Mouse (Mus musculus) spleen, adult 18-20 months (tissue): ENCODE measurements around the gene Olfr497.

Experiments used
- DNase-seq, 2 experiments: peaks; one replicate each; pipeline ENCODE4 v3.0.0; 2022; ENCODE audit warnings: mixed read lengths in 2 of 2

Gene Olfr497

GRCm38 (mm10) chr7:108420121-108420520 lies at the start of gene Olfr497:
Gene Olfr497, plus strand, starts transcription at chr7:108420421.
- DNase-seq = no peak

GRCm38 (mm10) chr7:108392867-108393266 lies 27.4 kb upstream of the Olfr497 start, which contains the start of gene Olfr495:
Gene Olfr495, plus strand, starts transcription at chr7:108393167.
- DNase-seq = no peak

GRCm38 (mm10) chr7:108465026-108465425 lies 44.8 kb downstream of the Olfr497 start, which contains the start of gene Olfr498:
Gene Olfr498, plus strand, starts transcription at chr7:108465326.
- DNase-seq = no peak
